ENCODE assay signal across 7 mouse cellular contexts in genomic region chr9:53705992-53706696, GRCm38 (mm10). TPM values are rescaled to one million over a fixed set of nuclear protein-coding genes. Genes with fewer than 3 reads are reported as not detected.
A peak's percentile ranks its signal among the peaks of the same experiment; 100 is the strongest.
DNase-seq lines count a peak whose midpoint lies in the region; ATAC-seq lines count a peak whose summit lies in the region.

Gene Rab39, minus strand, starts transcription at chr9:53706232.

- under 1% methylated on average over 49 of the region's 49 CpGs for WGBS in embryonic facial prominence, embryonic 10.5 days
- under 1% methylated on average over 47 of the region's 49 CpGs for WGBS in limb, embryonic 10.5 days
- under 1% methylated on average over 49 of the region's 49 CpGs for WGBS in midbrain, embryonic 12.5 days

- peak within 1 kb of the TSS; percentile 69 for H3K27ac ChIP-seq in embryonic facial prominence, embryonic 10.5 days (replicated peaks)
- H3K27ac ChIP-seq in limb, embryonic 10.5 days = no peak within 1 kb of the TSS
- peak within 1 kb of the TSS; percentile 30; the same call in 1 of the 2 replicates for H3K27ac ChIP-seq in midbrain, embryonic 12.5 days (replicated peaks)

- H3K9ac ChIP-seq in midbrain, embryonic 12.5 days (replicated peaks) = peak within 1 kb of the TSS; percentile 57

- no peaks in the 10 kb centered on the region for H3K27me3 ChIP-seq in embryonic facial prominence, embryonic 10.5 days (replicated peaks; ENCODE audit: low read depth, poor library complexity, severe bottlenecking)
- 0 out of 2 replicates have a peak, but pooled peaks cover 4% of the 10 kb centered on the region for H3K27me3 ChIP-seq in limb, embryonic 10.5 days (ENCODE audit: low read depth, poor library complexity, severe bottlenecking)
- no peaks in the 10 kb centered on the region for H3K27me3 ChIP-seq in midbrain, embryonic 12.5 days

- peaks cover 12% of the 10 kb centered on the region for H3K4me1 ChIP-seq in embryonic facial prominence, embryonic 10.5 days
- H3K4me1 ChIP-seq in limb, embryonic 10.5 days = peaks cover 14% of the 10 kb centered on the region
- H3K4me1 ChIP-seq in midbrain, embryonic 12.5 days = no peaks in the 10 kb centered on the region

- H3K9me3 ChIP-seq in embryonic facial prominence, embryonic 10.5 days = no peaks in the 10 kb centered on the region
- no peaks in the 10 kb centered on the region for H3K9me3 ChIP-seq in limb, embryonic 10.5 days (replicated peaks)
- no peaks in the 10 kb centered on the region for H3K9me3 ChIP-seq in midbrain, embryonic 12.5 days

- peak within 1 kb of the TSS; percentile 69 for H3K4me3 ChIP-seq in embryonic facial prominence, embryonic 10.5 days
- H3K4me3 ChIP-seq in limb, embryonic 10.5 days = peak within 1 kb of the TSS; percentile 56
- H3K4me3 ChIP-seq in midbrain, embryonic 12.5 days = peak within 1 kb of the TSS; percentile 74

- ATAC-seq in granulocyte monocyte progenitor cell, adult 5-6 weeks (replicated peaks; ENCODE audit: poor library complexity, severe bottlenecking) = peak; percentile 95
- ATAC-seq in midbrain, embryonic 12.5 days (ENCODE audit: low FRiP score, low read depth) = peak; percentile 95

- no peaks in the 10 kb centered on the region for H3K36me3 ChIP-seq in embryonic facial prominence, embryonic 10.5 days (replicated peaks)
- no peaks in the 10 kb centered on the region for H3K36me3 ChIP-seq in limb, embryonic 10.5 days
- no peaks in the 10 kb centered on the region for H3K36me3 ChIP-seq in midbrain, embryonic 12.5 days

- peak; percentile 91 for DNase-seq in adrenal gland, postnatal 14 days
- peak; percentile 97 for DNase-seq in embryonic facial prominence, embryonic 10.5 days (ENCODE audit: low spot score)
- peak; percentile 43 for DNase-seq in kidney, adult 11 months
- peak; percentile 96 for DNase-seq in limb, embryonic 10.5 days (ENCODE audit: low spot score)
- peak; percentile 57 for DNase-seq in skeletal muscle tissue, adult 2 months (ENCODE audit: low read depth, low spot score)

- H3K4me2 ChIP-seq in midbrain, embryonic 12.5 days (replicated peaks) = peak within 1 kb of the TSS; percentile 73

RNA-seq across cellular contexts. Expression of gene Rab39, which starts in this region (rescaled TPM):
- 0.67 and 0.79 TPM in 2 replicates for total RNA-seq in adrenal gland, postnatal 14 days (2021)
- 1.4 and 1.5 TPM in 2 replicates for polyA plus RNA-seq in embryonic facial prominence, embryonic 10.5 days (2016; fragmentation: Nextera tagmentation; extraction: Ambion mirVana)
- 0.82 TPM in 1 of 2 replicates, not detected in the other for total RNA-seq in granulocyte monocyte progenitor cell, adult 5-6 weeks (2014; fragmentation: Nextera tagmentation)
- total RNA-seq in granulocyte monocyte progenitor cell, adult 5-6 weeks (2017) = 0.47 TPM in 1 of 2 replicates, not detected in the other
- 0.53 and 1.0 TPM in 2 replicates for polyA plus RNA-seq in limb, embryonic 10.5 days (2016; fragmentation: Nextera tagmentation; extraction: Ambion mirVana)
- polyA plus RNA-seq in midbrain, embryonic 12.5 days (2016; fragmentation: Nextera tagmentation; extraction: Ambion mirVana) = 3.9 and 4.9 TPM in 2 replicates

Comparison
In these comparisons a context has a peak if more than half of its experiments do, and no peak if none do; other contexts are left out.
1. Peak in DNase-seq in adrenal gland, postnatal 14 days; RNA of the gene not detected or under 1 TPM.
2. Peak in ATAC-seq in granulocyte monocyte progenitor cell, adult 5-6 weeks; RNA of the gene not detected or under 1 TPM.
3. DNase-seq: peak in every context shown above with its lines; median percentile 97 in embryonic facial prominence, embryonic 10.5 days; 96 in limb, embryonic 10.5 days; 91 in adrenal gland, postnatal 14 days; 57 in skeletal muscle tissue, adult 2 months; 43 in kidney, adult 11 months.